Mouse (Mus musculus) lung, postnatal 0 days (tissue): Measurements from ENCODE around the gene Acly. TPM values are rescaled to one million over a fixed set of nuclear protein-coding genes. Genes with fewer than 3 reads are reported as not detected.
"Not testable (repeated sequence)": the region's sequence is repeated elsewhere in the genome, so short reads cannot be mapped to it uniquely, and the experiment has no call there.

Experiments used
- ATAC-seq: fragments of 200-750 bp; cut with Nextera tagmentation; 2 replicates; pipeline ENCODE4 v1.8.0; 2017; ENCODE audit warnings: moderate library complexity
- DNase-seq: peaks from one replicate; pipeline ENCODE4 v3.0.0-alpha.2; 2016; ENCODE audit warnings: low spot score
- H3K27ac ChIP-seq: fragments of 300-500 bp; sonication (generic); 2 replicates; pipeline ENCODE4 v1.5.1; 2014; ENCODE audit warnings: antibody characterized with exemption, mild to moderate bottlenecking, low read length, mixed read lengths
- H3K27me3 ChIP-seq: fragments of 300-500 bp; sonication (generic); replicated peaks from 2 replicates; pipeline ENCODE4 v1.6.1; 2014; ENCODE audit warnings: low read length, mixed read lengths; ENCODE audit not compliant: insufficient read depth
- H3K36me3 ChIP-seq: fragments of 300-500 bp; sonication (generic); 2 replicates; pipeline ENCODE4 v1.6.1; 2014; ENCODE audit warnings: low read length, mixed read lengths; ENCODE audit not compliant: insufficient read depth
- H3K4me1 ChIP-seq: fragments of 300-500 bp; sonication (generic); 2 replicates; pipeline ENCODE4 v1.6.1; 2014; ENCODE audit warnings: antibody characterized with exemption, low read depth, low read length, mixed read lengths; ENCODE audit not compliant: insufficient read depth
- H3K4me2 ChIP-seq: fragments of 300-500 bp; sonication (generic); replicated peaks from 2 replicates; pipeline ENCODE4 v1.6.1; 2014; ENCODE audit warnings: low read depth, mild to moderate bottlenecking, low read length, moderate library complexity, mixed read lengths
- H3K4me3 ChIP-seq: fragments of 300-500 bp; sonication (generic); 2 replicates; pipeline ENCODE4 v1.5.1; 2014; ENCODE audit warnings: low read depth, low read length
- H3K9ac ChIP-seq: fragments of 300-500 bp; sonication (generic); replicated peaks from 2 replicates; pipeline ENCODE4 v1.6.1; 2014; ENCODE audit warnings: low read depth, mild to moderate bottlenecking
- H3K9me3 ChIP-seq: fragments of 300-500 bp; sonication (generic); 2 replicates; pipeline ENCODE4 v1.6.1; 2016; ENCODE audit warnings: low read length, mixed read lengths
- CTCF ChIP-seq: IDR thresholded peaks from 2 replicates; pipeline ENCODE4 v1.5.1; 2016; ENCODE audit warnings: antibody characterized with exemption, mild to moderate bottlenecking
- EP300 ChIP-seq: IDR thresholded peaks from 2 replicates; pipeline ENCODE4 v1.6.1; 2016; ENCODE audit warnings: antibody characterized with exemption, mild to moderate bottlenecking, control low read depth
- WGBS: fragments of 180-500 bp; shearing (Covaris S2); extraction: QIAGEN DNeasy Blood & Tissue Kit; methylation state at CpG from one replicate; pipeline ENCODE4 v1.1.7; 2014; 5-methylcytosine and 5-hydroxymethylcytosine counted together
- polyA plus RNA-seq: library from polyadenylated mRNA; unstranded; fragments of >200 nt; fragmentation: Nextera tagmentation; extraction: Ambion mirVana; gene quantifications from 2 replicates; pipeline ENCODE4 v1.2.1, GENCODE M21; 2015

Acly gene
- polyA plus RNA-seq, 1 experiment from 2014 or later, result 85.7 TPM

- H3K4me3 ChIP-seq, result no peak overlapping the region
- TF ChIP-seq CTCF, result no peak
- no peak for TF ChIP-seq EP300
- no peaks in the 10 kb centered on the region for H3K36me3 ChIP-seq
- no peak overlapping the region for H3K9ac ChIP-seq
- no peaks in the 10 kb centered on the region for H3K27me3 ChIP-seq
- H3K4me1 ChIP-seq, result peaks cover 5% of the 10 kb centered on the region
- no peak overlapping the region for H3K4me2 ChIP-seq
- H3K27ac ChIP-seq, result no peak overlapping the region
- ATAC-seq (no peak), DNase-seq (no peak)
- H3K9me3 ChIP-seq, result no peaks in the 10 kb centered on the region
- WGBS, result 24% methylated on average over 6 of the region's 6 CpGs
Measured at GRCm38 (mm10) chr11:100540966-100541365, 13.2 kb upstream of the Acly start.

GRCm38 (mm10) chr11:100536466-100536865, 8.7 kb upstream of the Acly start:
- Histone ChIP-seq H3K9ac (no peak overlapping the region), H3K4me3 (no peak overlapping the region), H3K4me2 (no peak overlapping the region), H3K27me3 (no peaks in the 10 kb centered on the region), H3K4me1 (no peaks in the 10 kb centered on the region), H3K27ac (no peak overlapping the region), H3K36me3 (no peaks in the 10 kb centered on the region), H3K9me3 (no peaks in the 10 kb centered on the region)
- ATAC-seq (no peak), DNase-seq (no peak)
- TF ChIP-seq CTCF (no peak), EP300 (no peak)

GRCm38 (mm10) chr11:100535996-100536395, 8.2 kb upstream of the Acly start:
- 70% methylated on average over 1 of the region's 1 CpGs for WGBS
- TF ChIP-seq EP300 (no peak), CTCF (no peak)
- no peaks in the 10 kb centered on the region for H3K4me1 ChIP-seq
- no peak for ATAC-seq
- H3K9me3 ChIP-seq, result no peaks in the 10 kb centered on the region
- H3K9ac ChIP-seq, result no peak overlapping the region
- no peak for DNase-seq
- no peak overlapping the region for H3K27ac ChIP-seq
- no peaks in the 10 kb centered on the region for H3K27me3 ChIP-seq
- no peak overlapping the region for H3K4me2 ChIP-seq
- H3K36me3 ChIP-seq, result no peaks in the 10 kb centered on the region
- H3K4me3 ChIP-seq, result no peak overlapping the region

- H3K27me3 ChIP-seq, H3K4me2 ChIP-seq, H3K9me3 ChIP-seq, H3K9ac ChIP-seq, ATAC-seq, H3K36me3 ChIP-seq, H3K4me1 ChIP-seq, H3K4me3 ChIP-seq, DNase-seq, H3K27ac ChIP-seq: not testable (repeated sequence)
- 82% methylated on average over 6 of the region's 6 CpGs for WGBS
Measured at GRCm38 (mm10) chr11:100534821-100535220, 7.0 kb upstream of the Acly start.

DNA sequence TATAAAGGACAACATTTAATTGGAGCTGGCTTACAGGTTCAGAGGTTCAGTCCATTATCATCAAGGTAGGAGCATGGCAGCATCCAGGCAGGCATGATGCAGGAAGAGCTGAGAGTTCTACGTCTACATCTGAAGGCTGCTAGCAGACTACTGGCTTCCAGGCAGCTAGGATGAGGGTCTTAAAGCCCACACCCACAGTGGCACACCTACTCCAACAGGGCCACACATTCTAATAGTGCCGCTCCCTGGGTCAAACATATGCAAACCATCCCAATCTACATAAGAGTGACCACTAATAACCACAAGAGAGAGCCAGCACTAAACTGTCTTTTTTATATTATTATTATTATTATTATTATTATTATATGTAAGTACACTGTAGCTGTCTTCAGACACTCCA, 6.6 kb upstream of the Acly start:
- H3K9ac ChIP-seq, H3K4me2 ChIP-seq, H3K27me3 ChIP-seq, DNase-seq, H3K36me3 ChIP-seq, H3K4me1 ChIP-seq, H3K27ac ChIP-seq, H3K4me3 ChIP-seq, H3K9me3 ChIP-seq, ATAC-seq: not testable (repeated sequence)
- 83% methylated on average over 2 of the region's 2 CpGs for WGBS

- Histone ChIP-seq H3K4me2 (no peak overlapping the region), H3K4me3 (no peak overlapping the region), H3K4me1 (no peaks in the 10 kb centered on the region), H3K9ac (no peak overlapping the region), H3K27ac (no peak overlapping the region), H3K9me3 (no peaks in the 10 kb centered on the region), H3K36me3 (no peaks in the 10 kb centered on the region), H3K27me3 (no peaks in the 10 kb centered on the region)
- ATAC-seq, result no peak
- 85% methylated on average over 6 of the region's 6 CpGs for WGBS
- no peak for TF ChIP-seq EP300
- no peak for TF ChIP-seq CTCF
- no peak for DNase-seq
Measured at GRCm38 (mm10) chr11:100533871-100534270, 6.1 kb upstream of the Acly start.
